Mouse (Mus musculus) Muller cell, postnatal 12 days (primary cell): Measurements from ENCODE around the gene Gpbar1.

ENCODE experiments used
- DNase-seq: peaks from one replicate; pipeline ENCODE4 v3.0.0-alpha.2; 2015; ENCODE audit errors: inconsistent ontology term

The Gpbar1 gene

GRCm38 (mm10) chr1:74278538-74278937 lies at the start of gene Gpbar1:
Gene Gpbar1, plus strand, starts transcription at chr1:74278550.
- no peak for DNase-seq

GRCm38 (mm10) chr1:74229942-74230341 lies 48.4 kb upstream of the Gpbar1 start:
- no peak for DNase-seq

GRCm38 (mm10) chr1:74230992-74231391 lies 47.4 kb upstream of the Gpbar1 start:
- DNase-seq = no peak

- peak; percentile 99 for DNase-seq
Observed at GRCm38 (mm10) chr1:74235938-74236589, 42.3 kb upstream of the Gpbar1 start, which contains the start of gene Arpc2. Gene Arpc2, plus strand, starts transcription at chr1:74236084.

- no peak for DNase-seq
Observed at GRCm38 (mm10) chr1:74236590-74237317, 41.6 kb upstream of the Gpbar1 start.

- no peak for DNase-seq
Observed at GRCm38 (mm10) chr1:74237671-74238070, 40.7 kb upstream of the Gpbar1 start.

GRCm38 (mm10) chr1:74238136-74238535 lies 40.2 kb upstream of the Gpbar1 start:
- no peak for DNase-seq

- no peak for DNase-seq
Observed at GRCm38 (mm10) chr1:74239162-74239561, 39.2 kb upstream of the Gpbar1 start.

- no peak for DNase-seq
Observed at GRCm38 (mm10) chr1:74239618-74240017, 38.7 kb upstream of the Gpbar1 start.

- DNase-seq = peak; percentile 76
Observed at GRCm38 (mm10) chr1:74240311-74240710, 38.0 kb upstream of the Gpbar1 start.

GRCm38 (mm10) chr1:74240832-74241231 lies 37.5 kb upstream of the Gpbar1 start:
- DNase-seq = no peak

GRCm38 (mm10) chr1:74245525-74245924 lies 32.8 kb upstream of the Gpbar1 start:
- DNase-seq = no peak

GRCm38 (mm10) chr1:74248799-74249198 lies 29.6 kb upstream of the Gpbar1 start:
- no peak for DNase-seq

- peak; percentile 52 for DNase-seq
Observed at GRCm38 (mm10) chr1:74249331-74249980, 28.9 kb upstream of the Gpbar1 start.

- no peak for DNase-seq
Observed at GRCm38 (mm10) chr1:74250096-74250495, 28.3 kb upstream of the Gpbar1 start.

GRCm38 (mm10) chr1:74255704-74256345 lies 22.5 kb upstream of the Gpbar1 start:
- DNase-seq = no peak

GRCm38 (mm10) chr1:74256782-74257181 lies 21.6 kb upstream of the Gpbar1 start:
- no peak for DNase-seq

GRCm38 (mm10) chr1:74262510-74262909 lies 15.8 kb upstream of the Gpbar1 start:
- DNase-seq = no peak

GRCm38 (mm10) chr1:74268750-74269149 lies 9.6 kb upstream of the Gpbar1 start:
- DNase-seq = no peak

- DNase-seq = peak; percentile 75
Observed at GRCm38 (mm10) chr1:74271659-74272058, 6.7 kb upstream of the Gpbar1 start.

GRCm38 (mm10) chr1:74275015-74275414 lies 3.3 kb upstream of the Gpbar1 start:
- DNase-seq = peak; percentile 42

GRCm38 (mm10) chr1:74277041-74277440 lies 1.3 kb upstream of the Gpbar1 start:
- DNase-seq = no peak
